Mouse (Mus musculus): Measurements from ENCODE around the gene Vezf1.
"Not testable (repeated sequence)": the region's sequence is repeated elsewhere in the genome, so short reads cannot be mapped to it uniquely, and the experiment has no call there.

Gene Vezf1

GRCm38 (mm10) chr11:88067586-88068410 lies at the start of gene Vezf1:
Gene Vezf1 (plus strand): TSS chr11:88068279.
- DNase-seq (ENCODE audit: low spot score): no peak

GRCm38 (mm10) chr11:88023933-88024332 lies 44.1 kb upstream of the Vezf1 start:
- no peak for DNase-seq (ENCODE audit: low spot score)

- no peak for DNase-seq (ENCODE audit: low spot score)
Observed at GRCm38 (mm10) chr11:88027391-88028035, 40.6 kb upstream of the Vezf1 start.

GRCm38 (mm10) chr11:88028193-88028684 lies 39.8 kb upstream of the Vezf1 start:
- no peak for DNase-seq (ENCODE audit: low spot score)

GRCm38 (mm10) chr11:88030219-88030618 lies 37.9 kb upstream of the Vezf1 start:
- DNase-seq (ENCODE audit: low spot score): no peak

GRCm38 (mm10) chr11:88030836-88031235 lies 37.2 kb upstream of the Vezf1 start:
- no peak for DNase-seq (ENCODE audit: low spot score)

GRCm38 (mm10) chr11:88031753-88032152 lies 36.3 kb upstream of the Vezf1 start:
- DNase-seq (ENCODE audit: low spot score): no peak

- DNase-seq (ENCODE audit: low spot score): no peak
Observed at GRCm38 (mm10) chr11:88035970-88036369, 32.1 kb upstream of the Vezf1 start.

GRCm38 (mm10) chr11:88036761-88037251 lies 31.3 kb upstream of the Vezf1 start:
- DNase-seq (ENCODE audit: low spot score): no peak

GRCm38 (mm10) chr11:88037386-88037785 lies 30.7 kb upstream of the Vezf1 start:
- no peak for DNase-seq (ENCODE audit: low spot score)

GRCm38 (mm10) chr11:88039066-88039465 lies 29.0 kb upstream of the Vezf1 start:
- no peak for DNase-seq (ENCODE audit: low spot score)

- no peak for DNase-seq (ENCODE audit: low spot score)
Observed at GRCm38 (mm10) chr11:88044314-88044713, 23.8 kb upstream of the Vezf1 start.

GRCm38 (mm10) chr11:88045159-88045558 lies 22.9 kb upstream of the Vezf1 start:
- DNase-seq (ENCODE audit: low spot score): not testable (repeated sequence)

- DNase-seq (ENCODE audit: low spot score): no peak
Observed at GRCm38 (mm10) chr11:88045878-88046277, 22.2 kb upstream of the Vezf1 start.

- no peak for DNase-seq (ENCODE audit: low spot score)
Observed at GRCm38 (mm10) chr11:88046323-88046937, 21.6 kb upstream of the Vezf1 start.

GRCm38 (mm10) chr11:88046944-88047794 lies 20.9 kb upstream of the Vezf1 start, which contains the start of gene Srsf1:
Gene Srsf1 (plus strand): TSS chr11:88047373.
- DNase-seq (ENCODE audit: low spot score): peak; percentile 90

- no peak for DNase-seq (ENCODE audit: low spot score)
Observed at GRCm38 (mm10) chr11:88047871-88048531, 20.1 kb upstream of the Vezf1 start.

GRCm38 (mm10) chr11:88048961-88049670 lies 19.0 kb upstream of the Vezf1 start:
- no peak for DNase-seq (ENCODE audit: low spot score)

- DNase-seq (ENCODE audit: low spot score): no peak
Observed at GRCm38 (mm10) chr11:88049732-88050131, 18.3 kb upstream of the Vezf1 start.

GRCm38 (mm10) chr11:88052638-88053037 lies 15.4 kb upstream of the Vezf1 start:
- no peak for DNase-seq (ENCODE audit: low spot score)
